Mouse (Mus musculus): ENCODE data around the gene Ppp1r14b. TPM values are rescaled to one million over a fixed set of nuclear protein-coding genes. Genes with fewer than 3 reads are reported as not detected.

Ppp1r14b gene
- 180 and 194 TPM in 2 replicates for polyA plus RNA-seq (2014; fragmentation: Nextera tagmentation; extraction: Ambion mirVana)

DNA sequence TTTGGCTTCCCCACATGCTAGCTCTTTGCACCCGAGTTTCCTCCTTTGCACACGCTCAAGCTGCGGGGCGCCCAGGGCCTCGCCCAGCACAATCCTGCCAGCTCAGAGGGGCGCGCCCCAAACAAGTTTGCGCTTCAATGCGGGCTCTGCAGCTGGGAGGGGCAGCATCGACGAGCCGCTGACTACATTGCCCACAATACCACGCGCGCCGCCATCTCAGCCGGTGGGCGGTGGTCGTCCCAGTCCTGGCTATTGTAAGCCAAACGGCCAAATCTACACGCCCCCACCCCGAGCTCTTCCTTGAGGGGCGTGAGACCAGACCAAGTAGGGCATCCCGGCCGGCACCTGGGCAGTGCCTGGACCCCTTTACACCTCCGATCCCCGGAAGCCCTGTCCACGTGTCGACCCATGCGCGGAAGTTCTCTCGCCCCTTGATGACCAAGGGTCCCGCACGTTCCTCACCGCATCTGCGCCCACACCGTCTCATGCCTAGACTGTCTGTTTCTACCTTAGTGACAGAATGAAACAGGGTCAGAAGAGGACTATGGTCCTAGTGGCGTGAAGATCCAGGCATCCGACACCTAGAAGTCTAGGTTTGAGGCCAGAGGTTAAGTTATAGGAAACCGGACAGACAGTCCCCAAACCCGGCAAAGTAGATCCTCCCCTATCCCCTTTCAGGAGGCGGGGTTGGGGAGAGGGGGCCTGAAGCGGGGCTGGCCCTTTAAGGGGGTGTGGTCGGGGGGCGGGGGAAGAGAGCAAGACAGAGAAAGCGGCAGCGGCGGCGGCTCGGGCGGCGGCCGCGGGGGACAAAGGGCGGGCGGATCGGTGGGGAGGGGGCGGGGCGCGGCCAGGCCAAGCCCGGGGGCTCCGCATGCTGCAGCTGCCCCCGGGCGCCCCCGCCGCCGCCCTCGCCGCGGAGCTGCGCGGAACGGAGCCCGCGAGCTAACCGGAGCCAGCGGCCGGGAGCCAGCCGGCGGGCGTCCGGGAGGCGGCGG, at the start of gene Ppp1r14b:
TSS of gene Ppp1r14b (plus strand) at position 758 of the 995 bp plus-strand sequence.
- peak; percentile 93 for DNase-seq (ENCODE audit: low spot score)
- H3K4me1 ChIP-seq (ENCODE audit: control insufficient read depth, insufficient read depth, low read length): peaks cover 32% of the 10 kb centered on the region
- WGBS: under 1% methylated on average over 66 of the region's 84 CpGs

DNA sequence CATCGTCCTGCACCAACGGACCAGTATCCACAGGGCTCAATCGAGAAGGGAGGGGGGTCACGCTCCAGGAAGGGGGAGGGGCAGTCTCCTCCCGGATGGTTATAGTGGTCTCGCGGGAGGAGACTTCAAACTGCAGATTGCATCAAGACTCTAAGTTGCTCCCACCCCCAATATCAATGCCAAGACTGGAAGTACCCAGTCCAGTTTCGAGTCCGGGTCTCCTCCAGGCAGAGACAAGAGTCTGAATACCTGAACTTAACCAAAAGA, 49.5 kb upstream of the Ppp1r14b start, which contains the start of gene Catsperz:
TSS of gene Catsperz (minus strand) at position 74 of the 267 bp plus-strand sequence.
- Histone ChIP-seq H3K4me2 (ENCODE audit: low read length) (no peak within 1 kb of the TSS), H3K4me1 (ENCODE audit: control insufficient read depth, insufficient read depth, low read length) (peaks cover 14% of the 10 kb centered on the region), H3K9me3 (replicated peaks; ENCODE audit: control insufficient read depth, low read length) (no peaks in the 10 kb centered on the region), H3K36me3 (ENCODE audit: control insufficient read depth, insufficient read depth, low read length) (no peaks in the 10 kb centered on the region), H3K27ac (ENCODE audit: low read depth, low read length) (no peak within 1 kb of the TSS), H3K9ac (ENCODE audit: low read length) (no peak within 1 kb of the TSS), H3K27me3 (replicated peaks; ENCODE audit: control insufficient read depth, insufficient read depth, low read length) (peaks cover 64% of the 10 kb centered on the region), H3K4me3 (ENCODE audit: low read depth, low read length) (no peak within 1 kb of the TSS)
- 4% methylated on average over 9 of the region's 9 CpGs for WGBS
- ATAC-seq (no peak), DNase-seq (ENCODE audit: low spot score) (no peak)

More for the DNA sequence above, at the start of gene Ppp1r14b:
- Histone ChIP-seq H3K9me3 (replicated peaks; ENCODE audit: control insufficient read depth, low read length) (no peaks in the 10 kb centered on the region), H3K4me2 (ENCODE audit: low read length) (peak within 1 kb of the TSS; percentile 84), H3K9ac (ENCODE audit: low read length) (peak within 1 kb of the TSS; percentile 78), H3K36me3 (ENCODE audit: control insufficient read depth, insufficient read depth, low read length) (peaks cover 25% of the 10 kb centered on the region), H3K27me3 (replicated peaks; ENCODE audit: control insufficient read depth, insufficient read depth, low read length) (no peaks in the 10 kb centered on the region), H3K27ac (ENCODE audit: low read depth, low read length) (peak within 1 kb of the TSS; percentile 97), H3K4me3 (ENCODE audit: low read depth, low read length) (peak within 1 kb of the TSS; percentile 55)
- ATAC-seq: peak; percentile 71

DNA sequence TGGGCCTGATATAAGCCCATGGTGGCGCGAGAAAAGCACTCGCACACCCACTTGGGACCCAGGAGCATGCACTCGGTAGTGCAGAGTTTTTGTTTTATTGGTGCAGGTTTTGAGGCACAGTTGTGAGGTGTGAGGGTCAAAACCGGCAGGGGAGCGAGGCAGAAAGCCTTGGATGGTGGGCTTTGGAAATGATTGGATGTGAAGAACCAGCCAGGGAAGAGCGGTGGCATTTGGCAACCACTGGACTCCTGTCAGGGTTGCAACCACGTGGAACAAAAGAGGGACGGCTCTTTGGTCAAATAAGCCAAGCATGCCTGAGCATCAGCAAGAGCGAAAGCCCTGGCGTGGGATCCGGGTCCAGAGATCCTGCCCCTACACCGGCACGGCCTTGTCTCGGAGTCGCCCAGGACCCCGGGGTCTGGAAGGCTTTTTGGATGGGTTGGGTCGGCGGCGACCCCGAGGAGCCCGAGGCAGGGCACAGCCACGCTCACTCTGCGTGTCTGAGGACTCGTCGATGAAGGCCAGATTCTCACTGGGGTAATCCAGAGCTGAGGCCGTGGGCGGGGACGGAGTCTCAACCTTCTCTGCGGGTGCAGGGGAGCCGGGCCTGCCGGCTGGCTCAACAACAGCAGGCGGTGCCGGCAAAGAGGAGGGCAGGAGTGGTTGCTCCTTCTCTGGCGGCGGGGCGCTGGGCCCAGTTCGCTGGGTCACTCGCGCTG, 49.0 kb upstream of the Ppp1r14b start:
- H3K36me3 ChIP-seq (ENCODE audit: control insufficient read depth, insufficient read depth, low read length): no peaks in the 10 kb centered on the region
- H3K27ac ChIP-seq (ENCODE audit: low read depth, low read length): no peak overlapping the region
- peaks cover 8% of the 10 kb centered on the region for H3K4me1 ChIP-seq (ENCODE audit: control insufficient read depth, insufficient read depth, low read length)
- DNase-seq (ENCODE audit: low spot score) (no peak), ATAC-seq (no peak)
- H3K4me2 ChIP-seq (ENCODE audit: low read length): no peak overlapping the region
- H3K9ac ChIP-seq (ENCODE audit: low read length): no peak overlapping the region
- H3K9me3 ChIP-seq (replicated peaks; ENCODE audit: control insufficient read depth, low read length): no peaks in the 10 kb centered on the region
- WGBS: 9% methylated on average over 40 of the region's 40 CpGs
- H3K4me3 ChIP-seq (ENCODE audit: low read depth, low read length): no peak overlapping the region
- peaks cover 68% of the 10 kb centered on the region for H3K27me3 ChIP-seq (replicated peaks; ENCODE audit: control insufficient read depth, insufficient read depth, low read length)

DNA sequence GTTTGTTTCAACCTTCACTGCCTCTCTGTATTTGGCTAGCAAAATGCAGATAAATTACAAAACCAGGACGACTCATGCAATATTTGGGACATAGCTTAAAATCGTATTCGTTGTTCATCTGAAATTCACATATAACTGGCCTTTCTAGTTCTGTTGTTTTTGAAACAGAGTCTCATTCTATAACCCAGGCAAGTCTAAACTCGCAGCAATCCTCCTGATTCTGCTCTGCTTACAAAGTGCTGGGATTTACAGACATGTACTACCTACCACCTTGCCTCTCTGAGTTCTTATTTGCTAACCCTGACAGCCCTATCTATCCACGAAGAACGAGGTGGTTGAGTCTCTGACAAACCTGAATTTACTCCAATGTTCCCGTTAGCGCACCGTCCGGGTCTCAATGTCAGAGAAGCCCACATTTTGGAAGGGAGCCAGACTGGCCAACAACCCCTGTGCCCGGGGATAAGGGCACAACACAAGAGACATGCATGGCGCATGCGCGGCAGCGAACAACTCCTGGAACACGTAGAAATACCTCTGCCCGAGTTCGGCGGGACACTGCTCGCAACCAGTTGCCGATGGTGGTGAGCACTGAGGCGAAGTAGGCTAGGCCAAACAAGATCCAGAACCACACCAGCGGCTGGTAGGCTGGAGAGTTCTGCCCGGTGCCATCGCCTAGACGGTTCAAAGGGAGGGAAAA, 48.1 kb upstream of the Ppp1r14b start:
- WGBS: 16% methylated on average over 26 of the region's 26 CpGs
- peak overlapping the region; percentile 16 for H3K4me3 ChIP-seq (ENCODE audit: low read depth, low read length)
- H3K9me3 ChIP-seq (replicated peaks; ENCODE audit: control insufficient read depth, low read length): no peaks in the 10 kb centered on the region
- DNase-seq (ENCODE audit: low spot score) (no peak), ATAC-seq (no peak)
- H3K4me1 ChIP-seq (ENCODE audit: control insufficient read depth, insufficient read depth, low read length): peaks cover 6% of the 10 kb centered on the region
- peak overlapping the region; percentile 33; the same call in 1 of the 2 replicates for H3K4me2 ChIP-seq (ENCODE audit: low read length)
- H3K27me3 ChIP-seq (replicated peaks; ENCODE audit: control insufficient read depth, insufficient read depth, low read length): peaks cover 77% of the 10 kb centered on the region
- H3K36me3 ChIP-seq (ENCODE audit: control insufficient read depth, insufficient read depth, low read length): no peaks in the 10 kb centered on the region
- H3K9ac ChIP-seq (ENCODE audit: low read length): no peak overlapping the region
- H3K27ac ChIP-seq (ENCODE audit: low read depth, low read length): no peak overlapping the region

DNA sequence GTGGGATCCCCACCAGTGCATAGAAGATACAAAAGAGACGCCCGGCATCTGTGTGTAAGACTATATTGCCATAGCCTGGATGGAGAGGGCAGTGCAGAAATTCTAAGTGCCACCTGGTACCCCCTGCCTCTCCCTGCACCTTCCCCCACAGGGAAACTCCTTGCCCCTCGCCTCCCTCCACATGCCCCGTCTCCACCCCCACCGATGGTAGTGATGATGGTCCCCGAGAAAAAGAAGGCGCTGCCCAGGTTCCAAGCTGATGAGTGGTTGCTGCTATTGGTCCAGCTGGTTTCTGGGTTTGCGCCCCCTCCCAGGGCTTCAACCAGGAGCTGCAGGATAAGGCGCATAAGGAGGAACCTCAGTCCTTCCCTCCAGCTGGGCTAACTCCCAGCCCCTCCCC, 46.7 kb upstream of the Ppp1r14b start:
- no peak for DNase-seq (ENCODE audit: low spot score)
- H3K9ac ChIP-seq (ENCODE audit: low read length): peak overlapping the region; percentile 21; the same call in 1 of the 2 replicates
- no peaks in the 10 kb centered on the region; the same call in 1 of the 2 replicates for H3K4me1 ChIP-seq (ENCODE audit: control insufficient read depth, insufficient read depth, low read length)
- H3K4me3 ChIP-seq (ENCODE audit: low read depth, low read length): no peak overlapping the region
- no peak overlapping the region for H3K4me2 ChIP-seq (ENCODE audit: low read length)
- no peak for ATAC-seq
- no peaks in the 10 kb centered on the region for H3K9me3 ChIP-seq (replicated peaks; ENCODE audit: control insufficient read depth, low read length)
- H3K27me3 ChIP-seq (replicated peaks; ENCODE audit: control insufficient read depth, insufficient read depth, low read length): peaks cover 85% of the 10 kb centered on the region
- WGBS: 9% methylated on average over 9 of the region's 9 CpGs
- no peaks in the 10 kb centered on the region for H3K36me3 ChIP-seq (ENCODE audit: control insufficient read depth, insufficient read depth, low read length)
- no peak overlapping the region for H3K27ac ChIP-seq (ENCODE audit: low read depth, low read length)

DNA sequence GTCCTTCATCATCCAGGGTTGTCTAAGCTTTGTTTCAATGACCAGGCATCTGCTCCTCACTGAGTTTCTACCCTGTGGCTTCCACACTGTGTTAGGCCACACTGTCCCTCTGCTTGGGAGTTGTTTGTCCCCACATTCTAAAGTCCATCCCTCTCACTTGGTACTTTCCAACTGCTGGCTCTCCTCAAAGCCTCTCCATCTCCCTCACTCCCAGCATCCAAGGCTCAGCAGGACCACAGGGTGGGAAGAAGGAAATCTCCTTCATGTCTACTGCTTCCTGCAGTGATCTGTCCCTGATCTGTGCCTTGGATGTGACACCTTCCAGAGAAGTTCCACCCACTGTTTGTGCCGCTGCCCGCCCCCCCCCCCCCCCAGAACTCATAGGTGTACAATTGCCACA, 43.8 kb upstream of the Ppp1r14b start:
- no peak overlapping the region for H3K4me2 ChIP-seq (ENCODE audit: low read length)
- no peak overlapping the region for H3K27ac ChIP-seq (ENCODE audit: low read depth, low read length)
- H3K36me3 ChIP-seq (ENCODE audit: control insufficient read depth, insufficient read depth, low read length): no peaks in the 10 kb centered on the region
- DNase-seq (ENCODE audit: low spot score) (no peak), ATAC-seq (no peak)
- 0% methylated on average over 2 of the region's 2 CpGs for WGBS
- H3K27me3 ChIP-seq (replicated peaks; ENCODE audit: control insufficient read depth, insufficient read depth, low read length): peaks cover 84% of the 10 kb centered on the region
- no peak overlapping the region for H3K9ac ChIP-seq (ENCODE audit: low read length)
- H3K9me3 ChIP-seq (replicated peaks; ENCODE audit: control insufficient read depth, low read length): no peaks in the 10 kb centered on the region
- peaks cover 3% of the 10 kb centered on the region; the same call in 1 of the 2 replicates for H3K4me1 ChIP-seq (ENCODE audit: control insufficient read depth, insufficient read depth, low read length)
- H3K4me3 ChIP-seq (ENCODE audit: low read depth, low read length): no peak overlapping the region

DNA sequence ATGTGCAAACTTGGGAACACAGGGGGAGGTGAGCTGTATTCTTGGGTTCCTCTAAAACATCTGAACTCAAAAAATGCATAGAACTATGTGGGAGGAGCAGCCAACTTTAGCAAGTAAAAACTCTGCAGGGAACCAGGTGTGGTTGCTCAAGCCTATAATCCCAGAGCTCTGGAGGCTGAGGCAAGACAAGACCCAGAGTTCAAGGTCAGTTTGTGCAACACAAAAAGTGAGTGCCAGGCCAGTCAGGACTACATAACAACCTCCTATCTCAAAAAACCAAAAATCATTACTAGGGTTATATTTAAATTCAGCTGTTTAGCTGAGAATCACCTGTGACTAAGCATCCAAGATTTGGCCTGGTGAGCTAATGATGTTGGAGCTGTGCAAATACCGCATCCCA, 42.8 kb upstream of the Ppp1r14b start:
- Histone ChIP-seq H3K4me3 (ENCODE audit: low read depth, low read length) (no peak overlapping the region), H3K4me2 (ENCODE audit: low read length) (no peak overlapping the region), H3K36me3 (ENCODE audit: control insufficient read depth, insufficient read depth, low read length) (no peaks in the 10 kb centered on the region), H3K4me1 (ENCODE audit: control insufficient read depth, insufficient read depth, low read length) (peaks cover 3% of the 10 kb centered on the region; the same call in 1 of the 2 replicates), H3K27ac (ENCODE audit: low read depth, low read length) (no peak overlapping the region), H3K9ac (ENCODE audit: low read length) (no peak overlapping the region), H3K27me3 (replicated peaks; ENCODE audit: control insufficient read depth, insufficient read depth, low read length) (peaks cover 79% of the 10 kb centered on the region), H3K9me3 (replicated peaks; ENCODE audit: control insufficient read depth, low read length) (no peaks in the 10 kb centered on the region)
- WGBS: 45% methylated on average over 1 of the region's 1 CpGs
- ATAC-seq (no peak), DNase-seq (ENCODE audit: low spot score) (no peak)

DNA sequence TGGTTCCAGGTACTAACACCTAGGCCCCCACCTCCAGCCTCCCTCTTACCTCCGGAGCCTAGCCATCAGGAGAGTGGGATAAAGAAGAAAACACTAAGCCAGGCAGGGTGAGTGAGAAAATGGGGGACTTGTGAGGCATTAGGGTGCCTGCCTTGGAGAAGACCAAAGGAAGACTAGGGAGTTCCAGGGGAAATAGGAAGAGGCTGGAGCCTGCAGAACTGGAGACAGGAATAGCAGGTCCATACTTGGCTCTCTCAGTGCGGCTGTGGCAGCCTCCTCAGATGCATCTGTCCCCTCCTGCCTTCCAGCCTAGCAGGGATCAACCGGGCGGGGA, 41.7 kb upstream of the Ppp1r14b start:
- H3K9ac ChIP-seq (ENCODE audit: low read length): peak overlapping the region; percentile 56; the same call in 1 of the 2 replicates
- H3K4me1 ChIP-seq (ENCODE audit: control insufficient read depth, insufficient read depth, low read length): peaks cover 3% of the 10 kb centered on the region; the same call in 1 of the 2 replicates
- H3K4me2 ChIP-seq (ENCODE audit: low read length): no peak overlapping the region
- WGBS: 17% methylated on average over 4 of the region's 4 CpGs
- H3K27ac ChIP-seq (ENCODE audit: low read depth, low read length): no peak overlapping the region
- H3K4me3 ChIP-seq (ENCODE audit: low read depth, low read length): no peak overlapping the region
- DNase-seq (ENCODE audit: low spot score): no peak
- H3K27me3 ChIP-seq (replicated peaks; ENCODE audit: control insufficient read depth, insufficient read depth, low read length): peaks cover 68% of the 10 kb centered on the region
- ATAC-seq: no peak
- no peaks in the 10 kb centered on the region for H3K36me3 ChIP-seq (ENCODE audit: control insufficient read depth, insufficient read depth, low read length)
- H3K9me3 ChIP-seq (replicated peaks; ENCODE audit: control insufficient read depth, low read length): no peaks in the 10 kb centered on the region

All from forebrain, embryonic 14.5 days (tissue).